8 mouse cellular contexts compared by ENCODE assay signal in the genomic region with DNA sequence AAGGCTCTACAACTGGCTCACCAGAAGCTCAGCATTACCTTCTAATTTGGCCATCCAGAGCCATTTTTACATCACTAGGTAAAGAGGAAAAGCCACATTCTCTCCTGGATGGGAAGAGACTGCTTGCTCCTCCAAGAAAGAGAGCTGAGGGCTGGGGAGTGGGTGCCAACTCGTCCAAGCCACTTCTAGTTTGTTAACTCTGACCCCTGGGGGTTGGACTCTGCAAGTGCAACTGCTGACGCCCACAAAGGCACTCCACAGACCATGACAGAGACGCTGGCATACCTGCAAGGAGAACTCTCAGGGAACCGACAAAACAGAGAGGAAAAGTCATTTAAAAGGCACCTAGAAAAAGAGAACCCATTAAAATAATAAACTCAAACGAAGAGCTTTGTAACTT.
DNase-seq lines count a peak whose midpoint lies in the region; ATAC-seq and TF ChIP-seq lines count a peak whose summit lies in the region.

No protein-coding gene starts in this region.

- no peaks in the 10 kb centered on the region for H3K27me3 ChIP-seq in heart, embryonic 12.5 days (replicated peaks)
- no peaks in the 10 kb centered on the region for H3K27me3 ChIP-seq in kidney, postnatal 0 days (ENCODE audit: insufficient read depth, low read length)
- H3K27me3 ChIP-seq in liver, embryonic 11.5 days (replicated peaks; ENCODE audit: control insufficient read depth, insufficient read depth, low read length), result no peaks in the 10 kb centered on the region
- H3K27me3 ChIP-seq in stomach, embryonic 14.5 days (ENCODE audit: control insufficient read depth, insufficient read depth, low read length), result no peaks in the 10 kb centered on the region

- ATAC-seq in heart, embryonic 12.5 days (ENCODE audit: insufficient number of reproducible peaks, low FRiP score), result peak; percentile 55; the same call in 1 of the 2 replicates
- 0 out of 2 replicates have a peak, but pooled peaks have one; percentile 49 for ATAC-seq in kidney, postnatal 0 days (replicated peaks; ENCODE audit: low FRiP score, low read depth)
- ATAC-seq in liver, embryonic 11.5 days (replicated peaks; ENCODE audit: low FRiP score), result peak; percentile 48
- 0 out of 2 replicates have a peak, but pooled peaks have one; percentile 49 for ATAC-seq in stomach, embryonic 14.5 days (ENCODE audit: insufficient number of reproducible peaks, insufficient read depth, low FRiP score, low read depth)

- no peak overlapping the region for H3K4me2 ChIP-seq in heart, embryonic 12.5 days
- no peak overlapping the region for H3K4me2 ChIP-seq in kidney, postnatal 0 days (ENCODE audit: low read length)
- H3K4me2 ChIP-seq in liver, embryonic 11.5 days, result no peak overlapping the region; the same call in 1 of the 2 replicates
- H3K4me2 ChIP-seq in stomach, embryonic 14.5 days (replicated peaks; ENCODE audit: low read depth, low read length), result no peak overlapping the region

- no peak overlapping the region for H3K9ac ChIP-seq in heart, embryonic 12.5 days
- H3K9ac ChIP-seq in kidney, postnatal 0 days (ENCODE audit: low read depth, low read length), result no peak overlapping the region
- no peak overlapping the region for H3K9ac ChIP-seq in liver, embryonic 11.5 days (ENCODE audit: low read depth, low read length)
- H3K9ac ChIP-seq in stomach, embryonic 14.5 days (replicated peaks; ENCODE audit: low read depth, low read length), result no peak overlapping the region

- peak; percentile 72 for DNase-seq in A20 (ENCODE audit: low read depth, low spot score)
- peak; percentile 84 to 87 for DNase-seq in adrenal gland, postnatal 36 days
- DNase-seq in kidney, postnatal 0 days (ENCODE audit: low spot score), result peak; percentile 88
- peak; percentile 56 for DNase-seq in liver, embryonic 11.5 days (ENCODE audit: low spot score)
- peak; percentile 30 to 64 for DNase-seq in natural killer cell, adult 2 months (ENCODE audit: low spot score in 2 of 2)

- TF ChIP-seq CTCF in embryonic fibroblast, embryonic 13.5 days (IDR thresholded peaks at IDR 0.05; ENCODE audit: borderline replicate concordance, insufficient read depth, low read length), result peak; percentile 46
- peak; percentile 87 for TF ChIP-seq CTCF in kidney, postnatal 0 days (IDR thresholded peaks at IDR 0.05; ENCODE audit: low read depth)

- no peaks in the 10 kb centered on the region for H3K36me3 ChIP-seq in heart, embryonic 12.5 days
- no peaks in the 10 kb centered on the region for H3K36me3 ChIP-seq in kidney, postnatal 0 days (ENCODE audit: insufficient read depth, low read length)
- no peaks in the 10 kb centered on the region for H3K36me3 ChIP-seq in liver, embryonic 11.5 days (ENCODE audit: control insufficient read depth, insufficient read depth, low read length)
- H3K36me3 ChIP-seq in stomach, embryonic 14.5 days (ENCODE audit: control insufficient read depth, insufficient read depth, low read length), result no peaks in the 10 kb centered on the region

- no peak overlapping the region for H3K27ac ChIP-seq in embryonic fibroblast, embryonic 13.5 days (ENCODE audit: insufficient read depth, low read length)
- H3K27ac ChIP-seq in heart, embryonic 12.5 days (ENCODE audit: poor library complexity, severe bottlenecking), result no peak overlapping the region
- no peak overlapping the region for H3K27ac ChIP-seq in kidney, postnatal 0 days
- H3K27ac ChIP-seq in liver, embryonic 11.5 days (ENCODE audit: low read depth, low read length), result no peak overlapping the region
- no peak overlapping the region for H3K27ac ChIP-seq in stomach, embryonic 14.5 days (ENCODE audit: low read length)

- H3K4me3 ChIP-seq in embryonic fibroblast, embryonic 13.5 days (ENCODE audit: insufficient read depth, low read length), result no peak overlapping the region
- no peak overlapping the region for H3K4me3 ChIP-seq in heart, embryonic 12.5 days
- no peak overlapping the region for H3K4me3 ChIP-seq in kidney, postnatal 0 days (replicated peaks; ENCODE audit: low read depth, low read length)
- no peak overlapping the region for H3K4me3 ChIP-seq in liver, embryonic 11.5 days (ENCODE audit: low read depth, low read length)
- no peak overlapping the region for H3K4me3 ChIP-seq in stomach, embryonic 14.5 days (ENCODE audit: low read depth, low read length)

- H3K4me1 ChIP-seq in embryonic fibroblast, embryonic 13.5 days (ENCODE audit: control insufficient read depth, insufficient read depth, low read length), result no peaks in the 10 kb centered on the region
- H3K4me1 ChIP-seq in heart, embryonic 12.5 days (replicated peaks), result peaks cover 8% of the 10 kb centered on the region
- H3K4me1 ChIP-seq in kidney, postnatal 0 days (replicated peaks; ENCODE audit: insufficient read depth, low read length), result no peaks in the 10 kb centered on the region
- H3K4me1 ChIP-seq in liver, embryonic 11.5 days (replicated peaks; ENCODE audit: control insufficient read depth, insufficient read depth, low read length), result peaks cover 26% of the 10 kb centered on the region
- no peaks in the 10 kb centered on the region for H3K4me1 ChIP-seq in stomach, embryonic 14.5 days (ENCODE audit: control insufficient read depth, insufficient read depth, low read length)

- no peak for TF ChIP-seq POLR2A in embryonic fibroblast, embryonic 13.5 days (IDR thresholded peaks at IDR 0.05; ENCODE audit: low read depth, low read length)

- H3K9me3 ChIP-seq in heart, embryonic 12.5 days (replicated peaks), result 0 out of 2 replicates have a peak, but pooled peaks cover 3% of the 10 kb centered on the region
- no peaks in the 10 kb centered on the region for H3K9me3 ChIP-seq in kidney, postnatal 0 days (replicated peaks; ENCODE audit: low read length)
- no peaks in the 10 kb centered on the region for H3K9me3 ChIP-seq in liver, embryonic 11.5 days (ENCODE audit: control insufficient read depth, low read length)
- no peaks in the 10 kb centered on the region for H3K9me3 ChIP-seq in stomach, embryonic 14.5 days (ENCODE audit: control insufficient read depth, low read depth, low read length)

- WGBS in heart, embryonic 12.5 days, result 2% methylated on average over 5 of the region's 5 CpGs
- WGBS in kidney, postnatal 0 days, result 2% methylated on average over 5 of the region's 5 CpGs
- 4% methylated on average over 5 of the region's 5 CpGs for WGBS in liver, embryonic 11.5 days
- under 1% methylated on average over 5 of the region's 5 CpGs for WGBS in stomach, embryonic 14.5 days
